Mouse (Mus musculus): ENCODE data around the gene Sparc. TPM values are rescaled to one million over a fixed set of nuclear protein-coding genes. Genes with fewer than 3 reads are reported as not detected.
"Not testable (repeated sequence)": the region's sequence is repeated elsewhere in the genome, so short reads cannot be mapped to it uniquely, and the experiment has no call there.

The Sparc gene
- polyA plus RNA-seq, 1 experiment from 2014 or later = 1,563 TPM

DNA sequence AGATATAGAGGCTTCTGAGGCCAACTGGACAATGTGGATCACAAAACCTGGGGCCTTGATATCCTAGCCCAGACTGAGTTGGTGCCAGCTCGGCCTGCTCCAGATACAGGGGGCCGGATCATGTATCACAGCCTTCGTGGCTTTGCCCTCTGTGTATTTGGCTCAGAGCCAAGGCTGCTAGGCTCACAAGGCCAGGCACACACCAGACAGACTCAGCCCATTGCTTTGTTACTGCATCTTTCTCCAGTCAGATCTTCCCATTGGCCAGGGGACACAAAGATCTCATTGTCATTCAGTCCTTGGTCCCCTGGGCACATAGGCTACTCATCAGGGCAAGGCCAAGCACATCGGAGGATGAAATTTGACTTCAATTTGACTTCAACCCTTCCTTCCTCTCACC lies 773 bp upstream of the Sparc start:
- no peaks in the 10 kb centered on the region for H3K27me3 ChIP-seq (replicated peaks; ENCODE audit: control insufficient read depth, insufficient read depth, low read length)
- peak; percentile 16; the same call in 1 of the 2 replicates for ATAC-seq
- H3K27ac ChIP-seq (ENCODE audit: low read length) = peak overlapping the region; percentile 40
- H3K9ac ChIP-seq (ENCODE audit: low read depth, low read length) = no peak overlapping the region
- H3K36me3 ChIP-seq (ENCODE audit: control insufficient read depth, insufficient read depth, low read length) = no peaks in the 10 kb centered on the region
- no peak overlapping the region for H3K4me3 ChIP-seq (ENCODE audit: low read length)
- no peak overlapping the region for H3K4me2 ChIP-seq (ENCODE audit: low read depth, low read length)
- no peaks in the 10 kb centered on the region for H3K9me3 ChIP-seq (ENCODE audit: control insufficient read depth, low read length)
- 24% methylated on average over 4 of the region's 4 CpGs for WGBS
- H3K4me1 ChIP-seq (ENCODE audit: control insufficient read depth, insufficient read depth, low read length) = peaks cover 35% of the 10 kb centered on the region

DNA sequence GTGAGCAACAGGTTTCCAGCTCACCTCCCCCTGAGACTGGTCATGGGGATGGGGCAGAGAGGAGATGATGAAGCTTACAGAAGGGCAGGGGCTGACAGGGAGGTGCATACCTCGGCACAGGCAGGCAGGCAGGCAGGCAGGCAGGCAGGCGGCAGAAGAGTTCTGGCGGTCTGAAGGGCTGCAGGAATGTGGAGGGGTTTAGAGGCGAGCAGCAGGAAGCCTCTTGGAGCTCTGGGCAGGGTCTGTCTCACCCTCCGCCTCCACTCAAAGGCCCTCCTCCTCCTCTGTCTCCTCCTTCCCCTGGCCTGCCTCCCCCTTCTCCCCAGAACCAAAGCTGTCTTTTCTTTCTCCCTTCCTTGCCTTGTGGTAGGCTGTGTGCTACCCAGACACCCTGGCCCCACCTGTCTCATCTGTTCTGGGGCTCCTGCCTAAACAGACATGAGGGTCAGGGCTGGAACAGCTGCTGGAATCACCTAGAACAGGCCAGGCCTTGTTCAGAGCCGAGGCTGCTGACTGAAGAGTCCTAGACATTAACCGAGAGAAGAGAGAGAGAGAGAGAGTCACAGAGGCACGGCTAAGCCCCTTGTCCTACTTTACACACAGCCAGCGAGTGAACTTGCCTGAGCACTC lies 3.2 kb downstream of the Sparc start:
- H3K36me3 ChIP-seq (ENCODE audit: control insufficient read depth, insufficient read depth, low read length) = no peaks in the 10 kb centered on the region

DNA sequence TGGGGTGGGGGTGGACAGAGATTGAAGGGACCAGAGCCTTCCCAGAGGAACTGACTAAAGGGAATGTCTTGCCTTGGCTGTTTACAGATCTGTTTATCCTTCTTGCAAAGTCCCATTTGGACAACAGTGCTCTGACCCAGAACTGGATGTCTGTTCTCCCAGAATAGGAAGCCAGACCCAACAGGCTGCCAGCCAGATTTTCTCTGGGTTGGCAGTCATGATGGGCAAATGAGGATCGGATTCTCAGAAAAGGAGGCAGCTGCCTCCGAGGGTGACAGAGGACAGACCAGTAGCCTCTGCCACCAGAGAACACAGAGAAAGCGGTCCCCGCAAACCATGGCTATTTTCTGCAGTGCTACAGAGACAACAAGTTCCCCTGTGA lies 3.7 kb downstream of the Sparc start:
- ATAC-seq = no peak
- Histone ChIP-seq H3K4me3 (ENCODE audit: low read length) (peak overlapping the region; percentile 64), H3K9me3 (ENCODE audit: control insufficient read depth, low read length) (no peaks in the 10 kb centered on the region)

More for the DNA sequence above, 3.2 kb downstream of the Sparc start:
- H3K4me1 ChIP-seq (ENCODE audit: control insufficient read depth, insufficient read depth, low read length) = peaks cover 39% of the 10 kb centered on the region
- H3K4me3 ChIP-seq (ENCODE audit: low read length) = peak overlapping the region; percentile 64
- WGBS = 21% methylated on average over 8 of the region's 9 CpGs
- no peaks in the 10 kb centered on the region for H3K9me3 ChIP-seq (ENCODE audit: control insufficient read depth, low read length)
- peak; percentile 79 for ATAC-seq
- H3K9ac ChIP-seq (ENCODE audit: low read depth, low read length) = peak overlapping the region; percentile 79
- H3K4me2 ChIP-seq (ENCODE audit: low read depth, low read length) = peak overlapping the region; percentile 51
- peak overlapping the region; percentile 88 for H3K27ac ChIP-seq (ENCODE audit: low read length)
- no peaks in the 10 kb centered on the region for H3K27me3 ChIP-seq (replicated peaks; ENCODE audit: control insufficient read depth, insufficient read depth, low read length)

DNA sequence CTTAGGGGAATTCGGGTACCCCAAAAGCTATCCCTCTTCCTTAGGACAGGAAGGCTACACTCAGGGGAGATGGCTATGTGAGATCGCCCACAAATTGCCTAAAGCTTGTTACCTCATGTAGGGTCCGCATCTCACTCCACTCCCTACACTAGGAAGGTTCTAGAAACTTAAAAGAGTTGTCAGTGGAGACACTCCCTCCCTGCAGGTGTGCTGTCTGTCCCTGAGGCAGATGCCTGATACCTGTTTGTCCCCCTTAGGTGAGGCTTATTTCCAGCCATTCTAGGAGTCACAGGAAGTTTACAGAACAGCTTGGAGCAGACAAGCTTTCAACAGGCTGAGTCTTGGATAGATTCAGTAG lies 4.3 kb downstream of the Sparc start:
- no peaks in the 10 kb centered on the region for H3K27me3 ChIP-seq (replicated peaks; ENCODE audit: control insufficient read depth, insufficient read depth, low read length)
- H3K36me3 ChIP-seq (ENCODE audit: control insufficient read depth, insufficient read depth, low read length) = no peaks in the 10 kb centered on the region
- ATAC-seq = no peak
- peak overlapping the region; percentile 64 for H3K4me3 ChIP-seq (ENCODE audit: low read length)
- 12% methylated on average over 3 of the region's 3 CpGs for WGBS
- peak overlapping the region; percentile 51 for H3K4me2 ChIP-seq (ENCODE audit: low read depth, low read length)
- peak overlapping the region; percentile 88 for H3K27ac ChIP-seq (ENCODE audit: low read length)
- no peaks in the 10 kb centered on the region for H3K9me3 ChIP-seq (ENCODE audit: control insufficient read depth, low read length)
- peak overlapping the region; percentile 79 for H3K9ac ChIP-seq (ENCODE audit: low read depth, low read length)
- peaks cover 33% of the 10 kb centered on the region for H3K4me1 ChIP-seq (ENCODE audit: control insufficient read depth, insufficient read depth, low read length)

More for the DNA sequence above, 3.7 kb downstream of the Sparc start:
- Histone ChIP-seq H3K36me3 (ENCODE audit: control insufficient read depth, insufficient read depth, low read length) (no peaks in the 10 kb centered on the region), H3K27ac (ENCODE audit: low read length) (peak overlapping the region; percentile 88), H3K9ac (ENCODE audit: low read depth, low read length) (peak overlapping the region; percentile 79), H3K4me2 (ENCODE audit: low read depth, low read length) (peak overlapping the region; percentile 51), H3K4me1 (ENCODE audit: control insufficient read depth, insufficient read depth, low read length) (peaks cover 38% of the 10 kb centered on the region), H3K27me3 (replicated peaks; ENCODE audit: control insufficient read depth, insufficient read depth, low read length) (no peaks in the 10 kb centered on the region)
- WGBS = 21% methylated on average over 4 of the region's 4 CpGs

DNA sequence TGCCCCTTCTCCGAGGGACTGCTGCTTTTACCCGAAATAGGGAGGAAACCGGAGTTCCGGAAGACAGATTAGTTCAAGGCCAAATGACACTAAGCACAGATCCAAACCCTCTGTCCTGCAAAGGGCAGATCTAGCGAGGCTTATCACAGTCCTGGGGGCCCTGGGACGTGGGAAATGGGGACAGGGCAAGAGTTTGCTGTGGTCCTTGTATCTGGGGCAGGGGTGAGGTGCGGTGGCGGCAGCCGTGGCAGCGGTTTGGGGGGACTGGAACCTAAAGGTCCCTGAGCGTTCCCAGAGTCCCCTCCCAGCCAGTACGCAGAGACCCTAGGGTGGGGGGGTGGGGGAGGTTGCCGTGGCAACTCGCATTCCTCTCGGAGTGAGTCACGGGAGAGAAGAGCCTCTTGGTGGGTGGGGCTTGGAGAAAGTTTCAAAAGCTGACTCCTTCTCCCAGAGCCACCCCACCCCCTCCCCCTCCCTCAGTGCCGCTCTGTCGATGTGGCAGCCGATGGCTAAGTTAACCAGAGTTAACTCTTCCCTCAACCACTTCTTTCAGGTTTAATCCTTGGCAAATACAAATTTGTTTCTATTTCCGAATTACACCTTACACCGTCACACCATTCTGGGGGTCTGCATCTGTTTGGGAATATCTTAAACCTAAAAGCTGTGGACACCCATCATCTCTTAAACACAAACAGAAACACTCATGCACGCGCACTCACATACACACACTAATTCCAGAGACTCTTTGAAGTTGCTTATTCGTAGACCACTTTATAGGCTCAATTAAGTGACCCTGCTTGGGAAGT lies 4.9 kb downstream of the Sparc start:
- H3K27ac ChIP-seq (ENCODE audit: low read length) = peak overlapping the region; percentile 93
- H3K9ac ChIP-seq (ENCODE audit: low read depth, low read length) = peak overlapping the region; percentile 79
- no peaks in the 10 kb centered on the region for H3K27me3 ChIP-seq (replicated peaks; ENCODE audit: control insufficient read depth, insufficient read depth, low read length)
- no peaks in the 10 kb centered on the region for H3K36me3 ChIP-seq (ENCODE audit: control insufficient read depth, insufficient read depth, low read length)
- H3K4me3 ChIP-seq (ENCODE audit: low read length) = peak overlapping the region; percentile 64
- under 1% methylated on average over 24 of the region's 24 CpGs for WGBS
- peak; percentile 65 for ATAC-seq
- peak overlapping the region; percentile 51 for H3K4me2 ChIP-seq (ENCODE audit: low read depth, low read length)
- peaks cover 30% of the 10 kb centered on the region for H3K4me1 ChIP-seq (ENCODE audit: control insufficient read depth, insufficient read depth, low read length)
- no peaks in the 10 kb centered on the region for H3K9me3 ChIP-seq (ENCODE audit: control insufficient read depth, low read length)

DNA sequence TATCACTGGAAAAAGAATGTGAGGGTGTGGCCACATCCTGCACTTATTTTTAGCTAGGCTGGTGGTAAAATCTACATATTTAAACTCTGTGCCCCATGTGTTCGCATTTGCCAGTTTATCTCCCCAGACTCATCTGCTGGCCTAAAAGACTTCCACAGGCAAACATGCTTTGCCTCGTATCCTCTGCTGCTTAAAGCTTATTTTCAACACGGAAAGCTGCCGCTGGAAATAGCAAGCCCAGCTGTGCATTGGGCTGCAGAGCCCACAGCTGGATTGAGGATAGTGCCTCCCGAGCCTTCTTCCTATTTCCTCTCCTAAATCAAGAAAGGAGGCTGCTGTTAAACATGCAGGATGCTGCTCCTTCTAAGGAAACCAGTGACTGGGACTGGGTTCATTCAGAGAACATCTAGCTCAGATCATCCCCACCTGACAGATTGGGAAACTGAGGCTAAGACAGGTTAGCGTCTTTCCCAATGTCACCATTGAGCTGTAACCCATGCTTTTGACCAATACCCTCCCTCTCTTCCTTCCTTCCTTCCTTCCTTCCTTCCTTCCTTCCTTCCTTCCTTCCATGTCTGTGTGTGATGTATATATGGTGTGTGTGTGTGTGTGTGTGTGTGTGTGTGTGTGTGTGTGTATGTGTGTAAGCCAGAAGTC lies 6.2 kb downstream of the Sparc start:
- WGBS = 46% methylated on average over 6 of the region's 6 CpGs
- no peak for ATAC-seq
- H3K27ac ChIP-seq (ENCODE audit: low read length) = peak overlapping the region; percentile 50; the same call in 1 of the 2 replicates
- peak overlapping the region; percentile 51 for H3K4me2 ChIP-seq (ENCODE audit: low read depth, low read length)
- H3K4me3 ChIP-seq (ENCODE audit: low read length) = peak overlapping the region; percentile 64
- no peaks in the 10 kb centered on the region for H3K36me3 ChIP-seq (ENCODE audit: control insufficient read depth, insufficient read depth, low read length)
- no peaks in the 10 kb centered on the region for H3K9me3 ChIP-seq (ENCODE audit: control insufficient read depth, low read length)
- peak overlapping the region; percentile 79 for H3K9ac ChIP-seq (ENCODE audit: low read depth, low read length)
- peaks cover 31% of the 10 kb centered on the region for H3K4me1 ChIP-seq (ENCODE audit: control insufficient read depth, insufficient read depth, low read length)
- no peaks in the 10 kb centered on the region for H3K27me3 ChIP-seq (replicated peaks; ENCODE audit: control insufficient read depth, insufficient read depth, low read length)

DNA sequence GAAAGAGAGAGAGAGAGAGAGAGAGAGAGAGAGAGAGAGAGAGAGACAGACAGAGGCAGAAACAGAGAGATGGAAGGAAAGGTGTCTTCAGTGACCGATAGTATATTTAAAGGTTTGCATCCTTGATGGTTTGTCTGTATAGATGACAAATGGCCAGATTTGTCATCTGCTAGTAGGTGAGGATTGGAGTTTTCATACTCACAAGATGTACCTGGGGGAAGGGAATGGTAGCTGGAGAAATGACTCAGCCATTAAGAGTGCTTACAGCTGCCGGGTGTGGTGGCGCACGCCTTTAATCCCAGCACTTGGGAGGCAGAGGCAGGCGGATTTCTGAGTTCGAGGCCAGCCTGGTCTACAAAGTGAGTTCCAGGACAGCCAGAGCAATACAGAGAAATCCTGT lies 7.3 kb downstream of the Sparc start:
- not testable (repeated sequence) for ATAC-seq

DNA sequence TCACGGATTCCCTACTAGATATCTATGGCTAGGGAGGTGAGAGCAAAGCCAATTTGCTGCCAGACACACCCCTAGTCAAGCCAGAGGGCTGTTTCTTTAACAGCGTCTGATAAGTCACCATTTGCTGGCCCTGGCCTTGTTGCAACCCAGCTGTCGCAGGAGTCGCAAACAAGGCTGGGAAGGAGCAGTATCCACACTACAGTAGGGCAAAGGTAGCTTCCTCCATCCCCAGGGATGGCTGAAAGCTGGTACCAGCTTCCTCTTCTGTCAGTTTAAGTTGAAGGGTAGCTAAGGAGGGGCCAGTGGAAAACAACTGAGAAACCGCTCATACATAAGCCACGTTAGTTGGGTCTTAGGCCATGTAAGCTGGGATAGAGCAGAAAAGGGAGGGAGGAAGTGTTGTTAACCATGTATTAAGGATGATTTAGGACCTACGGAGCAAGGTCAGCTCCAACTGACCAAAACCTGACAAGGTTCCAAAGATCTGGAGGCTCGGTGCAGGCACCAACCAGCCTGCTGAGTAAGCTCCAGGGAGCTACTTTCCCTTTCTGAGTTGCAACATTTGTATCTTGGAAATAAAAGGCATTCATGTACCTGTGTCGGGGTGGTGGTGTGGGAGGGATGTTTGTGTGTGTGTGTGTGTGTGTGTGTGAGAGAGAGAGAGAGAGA lies 7.8 kb downstream of the Sparc start:
- Histone ChIP-seq H3K4me3 (ENCODE audit: low read length) (peak overlapping the region; percentile 7), H3K9ac (ENCODE audit: low read depth, low read length) (peak overlapping the region; percentile 48; the same call in 1 of the 2 replicates), H3K27ac (ENCODE audit: low read length) (peak overlapping the region; percentile 34), H3K4me2 (ENCODE audit: low read depth, low read length) (peak overlapping the region; percentile 44), H3K36me3 (ENCODE audit: control insufficient read depth, insufficient read depth, low read length) (no peaks in the 10 kb centered on the region), H3K9me3 (ENCODE audit: control insufficient read depth, low read length) (no peaks in the 10 kb centered on the region), H3K4me1 (ENCODE audit: control insufficient read depth, insufficient read depth, low read length) (peaks cover 28% of the 10 kb centered on the region), H3K27me3 (replicated peaks; ENCODE audit: control insufficient read depth, insufficient read depth, low read length) (no peaks in the 10 kb centered on the region)
- ATAC-seq = peak; percentile 49
- 29% methylated on average over 9 of the region's 9 CpGs for WGBS

More for the DNA sequence above, 7.3 kb downstream of the Sparc start:
- not testable (repeated sequence) for H3K9me3 ChIP-seq (ENCODE audit: control insufficient read depth, low read length); H3K27ac ChIP-seq (ENCODE audit: low read length); H3K4me3 ChIP-seq (ENCODE audit: low read length); H3K9ac ChIP-seq (ENCODE audit: low read depth, low read length); H3K36me3 ChIP-seq (ENCODE audit: control insufficient read depth, insufficient read depth, low read length); H3K27me3 ChIP-seq (replicated peaks; ENCODE audit: control insufficient read depth, insufficient read depth, low read length); H3K4me2 ChIP-seq (ENCODE audit: low read depth, low read length)
- H3K4me1 ChIP-seq (ENCODE audit: control insufficient read depth, insufficient read depth, low read length) = peaks cover 34% of the 10 kb centered on the region
- WGBS = 90% methylated on average over 6 of the region's 6 CpGs

DNA sequence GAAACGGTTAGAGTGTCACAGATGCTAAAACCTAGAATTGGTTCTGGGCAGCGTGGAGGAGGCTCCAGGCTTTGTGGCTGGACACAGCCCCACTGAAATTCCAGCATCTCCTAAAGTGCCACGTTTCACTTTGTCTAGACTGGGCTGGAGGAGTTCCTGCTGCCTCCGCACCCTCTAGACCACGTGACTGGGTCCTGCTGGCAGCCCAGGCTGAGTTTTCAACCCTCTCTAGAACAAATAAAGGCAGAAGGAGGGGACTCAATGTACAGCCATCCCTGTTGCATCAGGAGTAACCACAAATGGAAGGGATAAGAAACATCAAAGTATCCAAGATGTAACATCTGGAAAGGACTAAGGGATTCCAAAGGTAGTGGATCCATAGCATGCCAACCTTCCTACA lies 8.7 kb downstream of the Sparc start:
- Histone ChIP-seq H3K4me3 (ENCODE audit: low read length) (no peak overlapping the region), H3K36me3 (ENCODE audit: control insufficient read depth, insufficient read depth, low read length) (0 out of 2 replicates have a peak, but pooled peaks cover 1% of the 10 kb centered on the region), H3K9me3 (ENCODE audit: control insufficient read depth, low read length) (no peaks in the 10 kb centered on the region), H3K27ac (ENCODE audit: low read length) (no peak overlapping the region; the same call in 1 of the 2 replicates), H3K4me1 (ENCODE audit: control insufficient read depth, insufficient read depth, low read length) (peaks cover 28% of the 10 kb centered on the region), H3K9ac (ENCODE audit: low read depth, low read length) (no peak overlapping the region), H3K4me2 (ENCODE audit: low read depth, low read length) (peak overlapping the region; percentile 44; the same call in 1 of the 2 replicates), H3K27me3 (replicated peaks; ENCODE audit: control insufficient read depth, insufficient read depth, low read length) (no peaks in the 10 kb centered on the region)
- no peak for ATAC-seq
- WGBS = 59% methylated on average over 5 of the region's 5 CpGs

Measured in intestine, embryonic 16.5 days (tissue).